Mouse (Mus musculus): Measurements from ENCODE around the gene Olfr1500. TPM values are rescaled to one million over a fixed set of nuclear protein-coding genes. Genes with fewer than 3 reads are reported as not detected.

Gene Olfr1500
- total and polyA plus RNA-seq, 3 experiments = not detected

- dilution Hi-C loops (cut with MboI; ENCODE audit: extremely low pct_ligation_motif_present, extremely low pct_unique_long_range_greater_than_20kb, low sequenced_read_pairs) (no loop called here), in situ Hi-C loops (cut with MboI; ENCODE audit: low pct_ligation_motif_present, low pct_unique_long_range_greater_than_20kb, low sequenced_read_pairs) (no loop called here)
- H3K79me2 ChIP-seq (replicated peaks; ENCODE audit: control insufficient read depth, extremely low read depth, insufficient read depth, poor library complexity, severe bottlenecking) = no peaks in the 10 kb centered on the region
- no peaks in the 10 kb centered on the region for H3K9me3 ChIP-seq (replicated peaks; ENCODE audit: low read length)
- no peak within 1 kb of the TSS for H3K4me3 ChIP-seq (replicated peaks in 1 of 3; ENCODE audit: low read depth in 2 of 3, low read length in 2 of 3, poor library complexity in 1 of 3)
- DNase-seq (ENCODE audit: extremely low read depth) = no peak
- peaks cover 0 to 5% of the 10 kb centered on the region in 2 experiments; a peak in 1 of 4 replicates for H3K4me1 ChIP-seq (ENCODE audit: control insufficient read depth in 1 of 2, insufficient read depth in 2 of 2)
- H3K4me2 ChIP-seq (ENCODE audit: insufficient read depth, low read depth, poor library complexity, severe bottlenecking) = no peak within 1 kb of the TSS
- H3K27ac ChIP-seq (ENCODE audit: insufficient read depth, low read depth) = no peak within 1 kb of the TSS
- no peaks in the 10 kb centered on the region for H3K36me3 ChIP-seq (replicated peaks in 1 of 2; ENCODE audit: control insufficient read depth in 1 of 2, insufficient read depth in 1 of 2, low read length in 1 of 2)
- H3K27me3 ChIP-seq (replicated peaks) = no peaks in the 10 kb centered on the region
- TF ChIP-seq CHD2 (IDR thresholded peaks at IDR 0.05; ENCODE audit: low read length) = no peak
- no peak for TF ChIP-seq POLR2A (IDR thresholded peaks at IDR 0.05; ENCODE audit: low read depth, low read length)
- no peak for TF ChIP-seq USF2 (conservative IDR thresholded peaks at IDR 0.05; ENCODE audit: low read depth, low read length)
- no peak for TF ChIP-seq ZNF384 (IDR thresholded peaks at IDR 0.05; ENCODE audit: low read depth, low read length)
- no peak within 1 kb of the TSS for H3K9ac ChIP-seq (ENCODE audit: insufficient read depth, low read depth)
Observed at GRCm38 (mm10) chr19:13819347-13819746, 10.9 kb downstream of the Olfr1500 start, which contains the start of gene Olfr1499. Gene Olfr1499 (minus strand): TSS chr19:13819447.

- Histone ChIP-seq H3K9me3 (replicated peaks; ENCODE audit: low read length) (no peaks in the 10 kb centered on the region), H3K4me1 (ENCODE audit: control insufficient read depth in 1 of 2, insufficient read depth in 2 of 2) (peaks cover 0 to 5% of the 10 kb centered on the region in 2 experiments; a peak in 1 of 4 replicates), H3K27ac (ENCODE audit: insufficient read depth, low read depth) (no peak overlapping the region), H3K27me3 (replicated peaks) (no peaks in the 10 kb centered on the region), H3K9ac (ENCODE audit: insufficient read depth, low read depth) (no peak overlapping the region), H3K36me3 (replicated peaks in 1 of 2; ENCODE audit: control insufficient read depth in 1 of 2, insufficient read depth in 1 of 2, low read length in 1 of 2) (no peaks in the 10 kb centered on the region), H3K4me2 (ENCODE audit: insufficient read depth, low read depth, poor library complexity, severe bottlenecking) (no peak overlapping the region), H3K79me2 (replicated peaks; ENCODE audit: control insufficient read depth, extremely low read depth, insufficient read depth, poor library complexity, severe bottlenecking) (no peaks in the 10 kb centered on the region), H3K4me3 (replicated peaks in 1 of 3; ENCODE audit: low read depth in 2 of 3, low read length in 2 of 3, poor library complexity in 1 of 3) (no peak overlapping the region)
- DNase-seq (ENCODE audit: extremely low read depth) = peak; percentile 51
- in situ Hi-C loops (cut with MboI; ENCODE audit: low pct_ligation_motif_present, low pct_unique_long_range_greater_than_20kb, low sequenced_read_pairs) (no loop called here), dilution Hi-C loops (cut with MboI; ENCODE audit: extremely low pct_ligation_motif_present, extremely low pct_unique_long_range_greater_than_20kb, low sequenced_read_pairs) (no loop called here)
- TF ChIP-seq SMC3 (IDR thresholded peaks at IDR 0.05; ENCODE audit: low read depth, low read length) (peak; percentile 22; the same call in 1 of the 2 replicates), TCF12 (IDR thresholded peaks at IDR 0.05; ENCODE audit: low read depth, low read length) (no peak), CTCF (conservative IDR thresholded peaks at IDR 0.05 in 1 of 2, IDR thresholded peaks at IDR 0.05 in 1 of 2; ENCODE audit: low read depth in 2 of 2, low read length in 2 of 2) (peak; percentile 39 to 66; a peak in 3 of 4 replicates), RAD21 (IDR thresholded peaks at IDR 0.05; ENCODE audit: low read depth, low read length) (peak; percentile 76), PAX5 (IDR thresholded peaks at IDR 0.05; ENCODE audit: low read length) (no peak), ZKSCAN1 (IDR thresholded peaks at IDR 0.05; ENCODE audit: borderline replicate concordance, low read depth, low read length) (no peak)
Observed at GRCm38 (mm10) chr19:13818827-13819226, 11.5 kb downstream of the Olfr1500 start.

- no peaks in the 10 kb centered on the region for H3K27me3 ChIP-seq (replicated peaks)
- H3K36me3 ChIP-seq (replicated peaks in 1 of 2; ENCODE audit: control insufficient read depth in 1 of 2, insufficient read depth in 1 of 2, low read length in 1 of 2) = no peaks in the 10 kb centered on the region
- dilution Hi-C loops (cut with MboI; ENCODE audit: extremely low pct_ligation_motif_present, extremely low pct_unique_long_range_greater_than_20kb, low sequenced_read_pairs) (no loop called here), in situ Hi-C loops (cut with MboI; ENCODE audit: low pct_ligation_motif_present, low pct_unique_long_range_greater_than_20kb, low sequenced_read_pairs) (no loop called here)
- no peak overlapping the region for H3K4me3 ChIP-seq (replicated peaks in 1 of 3; ENCODE audit: low read depth in 2 of 3, low read length in 2 of 3, poor library complexity in 1 of 3)
- H3K4me1 ChIP-seq (ENCODE audit: control insufficient read depth in 1 of 2, insufficient read depth in 2 of 2) = no peaks in the 10 kb centered on the region
- DNase-seq (ENCODE audit: extremely low read depth) = peak; percentile 35
- no peak overlapping the region for H3K4me2 ChIP-seq (ENCODE audit: insufficient read depth, low read depth, poor library complexity, severe bottlenecking)
- no peak overlapping the region for H3K27ac ChIP-seq (ENCODE audit: insufficient read depth, low read depth)
- TF ChIP-seq MXI1 (IDR thresholded peaks at IDR 0.05; ENCODE audit: low read depth, low read length) = no peak
- peak; percentile 70 to 85 for TF ChIP-seq CTCF (conservative IDR thresholded peaks at IDR 0.05 in 1 of 2, IDR thresholded peaks at IDR 0.05 in 1 of 2; ENCODE audit: low read depth in 2 of 2, low read length in 2 of 2)
- no peak for TF ChIP-seq ZC3H11A (IDR thresholded peaks at IDR 0.05; ENCODE audit: low read depth, low read length)
- TF ChIP-seq ELF1 (IDR thresholded peaks at IDR 0.05; ENCODE audit: low read depth, low read length) = no peak
- TF ChIP-seq TBP (conservative IDR thresholded peaks at IDR 0.05; ENCODE audit: low read depth, low read length) = no peak
- TF ChIP-seq IRF4 (IDR thresholded peaks at IDR 0.05; ENCODE audit: low read depth, low read length) = no peak
- TF ChIP-seq RAD21 (IDR thresholded peaks at IDR 0.05; ENCODE audit: low read depth, low read length) = peak; percentile 60
- no peak for TF ChIP-seq MYC (IDR thresholded peaks at IDR 0.05; ENCODE audit: low read depth, low read length)
- no peak for TF ChIP-seq NRF1 (IDR thresholded peaks at IDR 0.05; ENCODE audit: low read depth, low read length)
- no peak for TF ChIP-seq JUND (conservative IDR thresholded peaks at IDR 0.05; ENCODE audit: low read depth, low read length)
- no peak for TF ChIP-seq BHLHE40 (IDR thresholded peaks at IDR 0.05; ENCODE audit: low read depth, low read length)
- TF ChIP-seq SIN3A (IDR thresholded peaks at IDR 0.05; ENCODE audit: low read length) = no peak
- no peak for TF ChIP-seq MEF2A (IDR thresholded peaks at IDR 0.05; ENCODE audit: borderline replicate concordance, low read depth, low read length)
- no peak for TF ChIP-seq UBTF (IDR thresholded peaks at IDR 0.05; ENCODE audit: low read depth, low read length)
- no peak for TF ChIP-seq USF1 (IDR thresholded peaks at IDR 0.05; ENCODE audit: low read depth, low read length)
- no peak for TF ChIP-seq MAZ (IDR thresholded peaks at IDR 0.05; ENCODE audit: low read depth, low read length)
- peak; percentile 60 for TF ChIP-seq SMC3 (IDR thresholded peaks at IDR 0.05; ENCODE audit: low read depth, low read length)
- TF ChIP-seq MAX (IDR thresholded peaks at IDR 0.05; ENCODE audit: low read length) = no peak
- no peak for TF ChIP-seq ZNF384 (IDR thresholded peaks at IDR 0.05; ENCODE audit: low read depth, low read length)
- TF ChIP-seq PAX5 (IDR thresholded peaks at IDR 0.05; ENCODE audit: low read length) = no peak
- no peaks in the 10 kb centered on the region for H3K79me2 ChIP-seq (replicated peaks; ENCODE audit: control insufficient read depth, extremely low read depth, insufficient read depth, poor library complexity, severe bottlenecking)
- H3K9me3 ChIP-seq (replicated peaks; ENCODE audit: low read length) = no peaks in the 10 kb centered on the region
- no peak overlapping the region for H3K9ac ChIP-seq (ENCODE audit: insufficient read depth, low read depth)
Observed at GRCm38 (mm10) chr19:13812823-13813222, 17.5 kb downstream of the Olfr1500 start.

Data from CH12.LX (cell line).